Mouse (Mus musculus) neural tube, embryonic 14.5 days (tissue): ENCODE results near the gene Mapk12. TPM values are rescaled to one million over a fixed set of nuclear protein-coding genes. Genes with fewer than 3 reads are reported as not detected.
A peak's percentile ranks its signal among the peaks of the same experiment; 100 is the strongest.

ENCODE experiments used
- ATAC-seq: fragments of 200-750 bp; cut with Nextera tagmentation; 2 replicates; pipeline ENCODE4 v1.8.0; 2017; ENCODE audit warnings: low read depth, mild to moderate bottlenecking, moderate TSS enrichment, moderate library complexity
- H3K27ac ChIP-seq: fragments of 300-500 bp; sonication (generic); 2 replicates; pipeline ENCODE4 v1.5.1; 2014; ENCODE audit warnings: low read depth, mild to moderate bottlenecking, control low read depth, low read length, moderate library complexity, mixed read lengths
- H3K27me3 ChIP-seq: fragments of 300-500 bp; sonication (generic); 2 replicates; pipeline ENCODE4 v1.6.1; 2014; ENCODE audit warnings: low read length; ENCODE audit not compliant: control insufficient read depth, insufficient read depth
- H3K36me3 ChIP-seq: fragments of 300-500 bp; sonication (generic); 2 replicates; pipeline ENCODE4 v1.6.1; 2014; ENCODE audit warnings: low read length, mixed read lengths; ENCODE audit not compliant: control insufficient read depth, insufficient read depth
- H3K4me1 ChIP-seq: fragments of 300-500 bp; sonication (generic); 2 replicates; pipeline ENCODE4 v1.6.1; 2014; ENCODE audit warnings: low read length; ENCODE audit not compliant: control insufficient read depth, insufficient read depth
- H3K4me2 ChIP-seq: fragments of 300-500 bp; sonication (generic); 2 replicates; pipeline ENCODE4 v1.6.1; 2014; ENCODE audit warnings: mild to moderate bottlenecking, low read depth, low read length, control low read depth
- H3K4me3 ChIP-seq: fragments of 300-500 bp; sonication (generic); 2 replicates; pipeline ENCODE4 v1.5.1; 2014; ENCODE audit warnings: low read depth, low read length, control low read depth, mixed read lengths
- H3K9ac ChIP-seq: fragments of 300-500 bp; sonication (generic); replicated peaks from 2 replicates; pipeline ENCODE4 v1.6.1; 2014; ENCODE audit warnings: low read depth, mild to moderate bottlenecking, control low read depth, low read length, mixed read lengths
- H3K9me3 ChIP-seq: fragments of 300-500 bp; sonication (generic); 2 replicates; pipeline ENCODE4 v1.6.1; 2016; ENCODE audit warnings: low read length; ENCODE audit not compliant: control insufficient read depth
- WGBS: fragments of 180-500 bp; shearing (Covaris S2); extraction: QIAGEN DNeasy Blood & Tissue Kit; methylation state at CpG from one replicate; pipeline ENCODE4 v1.1.7; 2014; 5-methylcytosine and 5-hydroxymethylcytosine counted together
- polyA plus RNA-seq: library from polyadenylated mRNA; unstranded; fragments of >200 nt; fragmentation: Nextera tagmentation; extraction: Ambion mirVana; gene quantifications from 2 replicates; pipeline ENCODE4 v1.2.1, GENCODE M21; 2014

Mapk12 gene
- polyA plus RNA-seq, 1 experiment from 2014 or later = 2.9 TPM

- Histone ChIP-seq H3K4me1 (peaks cover 55% of the 10 kb centered on the region), H3K4me2 (no peak overlapping the region), H3K27me3 (no peaks in the 10 kb centered on the region), H3K36me3 (no peaks in the 10 kb centered on the region; the same call in 1 of the 2 replicates), H3K9ac (no peak overlapping the region), H3K4me3 (no peak overlapping the region), H3K9me3 (no peaks in the 10 kb centered on the region), H3K27ac (no peak overlapping the region)
- ATAC-seq = no peak
- WGBS = 93% methylated on average over 3 of the region's 3 CpGs
Observed at GRCm38 (mm10) chr15:89124312-89124711, 16.2 kb downstream of the Mapk12 start.

DNA sequence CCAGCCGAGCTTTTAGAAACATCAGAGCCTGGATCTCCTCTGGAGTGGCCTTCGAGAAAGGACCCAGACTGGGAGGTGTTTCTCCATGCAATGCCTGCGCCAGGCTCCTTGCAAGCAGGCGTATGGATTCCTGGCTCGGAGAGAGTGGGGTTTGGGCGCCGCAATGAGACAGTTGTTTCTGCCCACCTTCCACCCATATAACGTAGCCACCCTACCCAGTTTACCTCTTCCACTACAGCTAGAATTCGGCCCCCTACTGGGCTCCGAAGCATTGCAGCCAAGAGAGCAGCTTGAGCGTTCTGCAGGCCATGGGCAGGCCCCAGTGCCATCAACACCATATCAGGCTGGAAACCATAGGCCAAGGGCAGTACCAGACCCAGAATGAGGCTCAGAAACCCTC lies 16.9 kb downstream of the Mapk12 start:
- peak; percentile 6; the same call in 1 of the 2 replicates for ATAC-seq
- 30% methylated on average over 11 of the region's 11 CpGs for WGBS
- peak overlapping the region; percentile 72 for H3K9ac ChIP-seq
- H3K36me3 ChIP-seq = no peaks in the 10 kb centered on the region; the same call in 1 of the 2 replicates
- H3K4me1 ChIP-seq = peaks cover 51% of the 10 kb centered on the region
- peak overlapping the region; percentile 73 for H3K27ac ChIP-seq
- H3K4me2 ChIP-seq = peak overlapping the region; percentile 84
- no peaks in the 10 kb centered on the region for H3K9me3 ChIP-seq
- no peaks in the 10 kb centered on the region for H3K27me3 ChIP-seq
- peak overlapping the region; percentile 87 for H3K4me3 ChIP-seq

DNA sequence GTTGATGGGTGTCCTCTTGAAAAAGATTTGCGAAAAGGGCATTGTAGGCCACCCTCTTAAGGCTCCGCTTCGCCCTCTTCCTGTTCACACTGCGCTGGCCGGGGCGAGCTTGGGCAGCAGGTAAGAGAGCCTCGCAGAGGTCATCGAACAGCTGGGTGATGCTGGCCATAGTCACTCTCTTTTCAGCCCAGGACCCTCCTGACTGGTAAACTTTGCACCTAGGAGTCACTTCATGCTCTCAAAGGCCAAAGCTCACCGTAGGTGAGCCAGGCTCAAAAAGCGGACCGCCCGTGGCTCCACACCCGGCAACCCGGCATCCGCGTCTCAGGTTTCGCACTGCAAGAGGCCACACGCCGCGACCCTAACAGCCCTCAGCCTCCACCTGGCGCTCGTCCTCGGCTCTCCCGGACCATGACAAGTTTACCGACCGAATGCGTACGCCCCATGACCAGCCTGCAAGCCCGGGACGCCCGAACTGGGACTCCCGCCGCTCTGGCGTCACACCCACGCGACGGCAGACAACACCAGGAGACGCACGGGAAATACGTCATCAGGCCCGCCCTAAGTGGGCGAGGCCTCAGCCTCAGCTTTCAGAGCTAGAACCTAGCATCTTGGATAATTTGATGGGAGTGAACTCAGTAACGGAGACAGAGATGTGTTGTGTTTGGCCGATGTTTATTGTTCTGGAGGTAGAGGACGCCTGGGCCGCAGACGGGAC lies 17.7 kb downstream of the Mapk12 start, which contains the start of gene Tubgcp6:
TSS of gene Tubgcp6 (minus strand) at position 464 of the 718 bp plus-strand sequence.
- H3K9ac ChIP-seq = peak within 1 kb of the TSS; percentile 72
- H3K27ac ChIP-seq = peak within 1 kb of the TSS; percentile 73
- peak within 1 kb of the TSS; percentile 87 for H3K4me3 ChIP-seq
- no peaks in the 10 kb centered on the region for H3K9me3 ChIP-seq
- WGBS = under 1% methylated on average over 47 of the region's 47 CpGs
- no peaks in the 10 kb centered on the region for H3K27me3 ChIP-seq
- H3K4me2 ChIP-seq = peak within 1 kb of the TSS; percentile 84
- ATAC-seq = peak; percentile 81
- peaks cover 47% of the 10 kb centered on the region for H3K4me1 ChIP-seq
- no peaks in the 10 kb centered on the region; the same call in 1 of the 2 replicates for H3K36me3 ChIP-seq

DNA sequence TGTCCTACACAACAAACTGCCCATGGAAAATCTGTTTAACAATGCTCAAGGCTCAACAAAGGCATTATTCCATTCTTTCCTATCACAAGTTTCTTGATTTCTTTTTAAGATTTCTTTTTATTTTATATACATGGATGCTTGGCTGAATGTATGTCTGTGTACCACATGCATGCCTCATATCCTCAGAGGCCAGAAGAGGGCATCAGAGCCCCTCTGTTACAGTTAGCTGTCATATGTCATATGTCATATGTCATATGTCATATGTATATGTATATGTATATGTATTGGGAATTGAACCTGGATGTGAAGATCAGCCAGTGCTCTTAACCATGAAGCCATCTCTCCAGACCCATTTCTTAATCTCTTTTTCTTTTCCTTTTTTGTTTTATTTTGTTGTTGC lies 22.5 kb downstream of the Mapk12 start:
- no peak overlapping the region for H3K4me2 ChIP-seq
- no peaks in the 10 kb centered on the region for H3K9me3 ChIP-seq
- no peaks in the 10 kb centered on the region for H3K27me3 ChIP-seq
- peaks cover 31% of the 10 kb centered on the region for H3K4me1 ChIP-seq
- H3K27ac ChIP-seq = no peak overlapping the region
- no peak overlapping the region for H3K4me3 ChIP-seq
- no peak for ATAC-seq
- H3K9ac ChIP-seq = no peak overlapping the region
- peaks cover 23% of the 10 kb centered on the region; the same call in 1 of the 2 replicates for H3K36me3 ChIP-seq

GRCm38 (mm10) chr15:89110147-89110546 lies 30.4 kb downstream of the Mapk12 start:
- no peak overlapping the region for H3K4me3 ChIP-seq
- H3K27ac ChIP-seq = no peak overlapping the region
- H3K4me1 ChIP-seq = no peaks in the 10 kb centered on the region
- no peaks in the 10 kb centered on the region for H3K9me3 ChIP-seq
- 81% methylated on average over 9 of the region's 9 CpGs for WGBS
- no peak overlapping the region for H3K9ac ChIP-seq
- H3K4me2 ChIP-seq = no peak overlapping the region
- ATAC-seq = no peak
- peaks cover 56% of the 10 kb centered on the region for H3K36me3 ChIP-seq
- no peaks in the 10 kb centered on the region for H3K27me3 ChIP-seq

- Histone ChIP-seq H3K27me3 (no peaks in the 10 kb centered on the region), H3K27ac (no peak overlapping the region), H3K36me3 (peaks cover 64% of the 10 kb centered on the region), H3K9ac (no peak overlapping the region), H3K4me3 (no peak overlapping the region), H3K4me2 (no peak overlapping the region), H3K4me1 (no peaks in the 10 kb centered on the region), H3K9me3 (no peaks in the 10 kb centered on the region)
- ATAC-seq = no peak
- WGBS = 100% methylated on average over 1 of the region's 1 CpGs
Observed at GRCm38 (mm10) chr15:89106976-89107375, 33.5 kb downstream of the Mapk12 start.

- H3K27me3 ChIP-seq = no peaks in the 10 kb centered on the region
- no peak overlapping the region for H3K4me2 ChIP-seq
- peaks cover 69% of the 10 kb centered on the region for H3K36me3 ChIP-seq
- ATAC-seq = no peak
- no peak overlapping the region for H3K27ac ChIP-seq
- no peaks in the 10 kb centered on the region for H3K4me1 ChIP-seq
- no peak overlapping the region for H3K4me3 ChIP-seq
- WGBS = 94% methylated on average over 13 of the region's 13 CpGs
- H3K9me3 ChIP-seq = no peaks in the 10 kb centered on the region
- no peak overlapping the region for H3K9ac ChIP-seq
Observed at GRCm38 (mm10) chr15:89106073-89106472, 34.4 kb downstream of the Mapk12 start.

GRCm38 (mm10) chr15:89104425-89104824 lies 36.1 kb downstream of the Mapk12 start:
- Histone ChIP-seq H3K27me3 (no peaks in the 10 kb centered on the region), H3K9ac (no peak overlapping the region), H3K36me3 (peaks cover 75% of the 10 kb centered on the region), H3K9me3 (no peaks in the 10 kb centered on the region), H3K4me1 (no peaks in the 10 kb centered on the region), H3K4me3 (no peak overlapping the region), H3K4me2 (no peak overlapping the region), H3K27ac (no peak overlapping the region)
- 97% methylated on average over 8 of the region's 8 CpGs for WGBS
- no peak for ATAC-seq

- Histone ChIP-seq H3K27me3 (no peaks in the 10 kb centered on the region), H3K9ac (no peak overlapping the region), H3K9me3 (no peaks in the 10 kb centered on the region), H3K36me3 (peaks cover 78% of the 10 kb centered on the region), H3K4me2 (no peak overlapping the region), H3K4me3 (no peak overlapping the region), H3K4me1 (no peaks in the 10 kb centered on the region), H3K27ac (no peak overlapping the region)
- ATAC-seq = no peak
- WGBS = 92% methylated on average over 10 of the region's 10 CpGs
Observed at GRCm38 (mm10) chr15:89103921-89104320, 36.6 kb downstream of the Mapk12 start.
